Mouse (Mus musculus): ENCODE data around the gene Hyal1.

- no peak for TF ChIP-seq CTCF (IDR thresholded peaks at IDR 0.05; ENCODE audit: low read depth, low read length)
- no peak for TF ChIP-seq POLR2A (IDR thresholded peaks at IDR 0.05; ENCODE audit: borderline replicate concordance, low read depth, low read length)
Observed at GRCm38 (mm10) chr9:107596619-107597569, 20.2 kb downstream of the Hyal1 start.
